15 mouse cellular contexts compared by ENCODE assay signal in genomic region chr4:126885953-126886352, GRCm38 (mm10).
DNase-seq lines count a peak whose midpoint lies in the region; ATAC-seq and TF ChIP-seq lines count a peak whose summit lies in the region.
"Had no signal": no experiment of that assay in that cellular context is flagged by ENCODE, and none has a peak within 500 bp of the region (broad histone marks: within the 10 kb centered on the region; RNA-seq: fewer than 3 reads in every experiment).

No protein-coding gene starts in this region.

- no peaks in the 10 kb centered on the region for H3K9me3 ChIP-seq in embryonic facial prominence, embryonic 11.5 days (replicated peaks; ENCODE audit: control insufficient read depth, low read length)
- H3K9me3 ChIP-seq in embryonic facial prominence, embryonic 10.5 days, result no peaks in the 10 kb centered on the region
- H3K9me3 ChIP-seq in E14TG2a.4 (ENCODE audit: low read length), result no peaks in the 10 kb centered on the region
- H3K9me3 ChIP-seq: forebrain, embryonic 13.5 days; limb, embryonic 10.5 days; neural tube, embryonic 15.5 days; stomach, embryonic 15.5 days had no signal

- no peak overlapping the region for H3K4me3 ChIP-seq in embryonic facial prominence, embryonic 11.5 days (ENCODE audit: low read depth, low read length)
- H3K4me3 ChIP-seq in embryonic facial prominence, embryonic 10.5 days, result no peak overlapping the region
- no peak overlapping the region for H3K4me3 ChIP-seq in left cerebral cortex, adult 2 months
- H3K4me3 ChIP-seq in E14TG2a.4 (replicated peaks; ENCODE audit: low read length), result no peak overlapping the region
- H3K4me3 ChIP-seq: forebrain, embryonic 13.5 days; limb, embryonic 10.5 days; neural tube, embryonic 15.5 days; stomach, embryonic 15.5 days had no signal

- H3K4me1 ChIP-seq in embryonic facial prominence, embryonic 11.5 days (ENCODE audit: control insufficient read depth, insufficient read depth, low read length), result no peaks in the 10 kb centered on the region
- no peaks in the 10 kb centered on the region for H3K4me1 ChIP-seq in embryonic facial prominence, embryonic 10.5 days
- no peaks in the 10 kb centered on the region for H3K4me1 ChIP-seq in E14TG2a.4 (replicated peaks; ENCODE audit: low read depth, low read length)
- H3K4me1 ChIP-seq: forebrain, embryonic 13.5 days; limb, embryonic 10.5 days; neural tube, embryonic 15.5 days; stomach, embryonic 15.5 days had no signal

- no peaks in the 10 kb centered on the region for H3K27me3 ChIP-seq in embryonic facial prominence, embryonic 11.5 days (ENCODE audit: control insufficient read depth, insufficient read depth, low read length)
- H3K27me3 ChIP-seq in embryonic facial prominence, embryonic 10.5 days (replicated peaks; ENCODE audit: low read depth, poor library complexity, severe bottlenecking), result no peaks in the 10 kb centered on the region
- no peaks in the 10 kb centered on the region for H3K27me3 ChIP-seq in E14TG2a.4 (ENCODE audit: insufficient read depth, low read length)
- H3K27me3 ChIP-seq: forebrain, embryonic 13.5 days; neural tube, embryonic 15.5 days; stomach, embryonic 15.5 days had no signal

- peak; percentile 14 for DNase-seq in embryonic facial prominence, embryonic 11.5 days (ENCODE audit: low spot score)
- no peak for DNase-seq in embryonic facial prominence, embryonic 10.5 days (ENCODE audit: low spot score)
- no peak for DNase-seq in left cerebral cortex, adult 2 months (ENCODE audit: extremely low spot score in 1 of 2, low spot score in 2 of 2)
- DNase-seq in left cerebral cortex, adult 9 months (ENCODE audit: low spot score in 2 of 2), result no peak
- DNase-seq in embryo, embryonic 10.5 days (ENCODE audit: low spot score), result peak; percentile 13
- DNase-seq in right cerebral cortex, adult 18-20 months, result no peak
- DNase-seq in frontal cortex, postnatal 14 days (ENCODE audit: low spot score in 2 of 2), result no peak
- DNase-seq: heart, postnatal 10 days; right cerebral cortex, postnatal 25 days had no signal

- peaks cover 3% of the 10 kb centered on the region; the same call in 1 of the 2 replicates for H3K36me3 ChIP-seq in embryonic facial prominence, embryonic 11.5 days (replicated peaks; ENCODE audit: control insufficient read depth, insufficient read depth, low read depth, low read length)
- peaks cover 84% of the 10 kb centered on the region for H3K36me3 ChIP-seq in embryonic facial prominence, embryonic 10.5 days (replicated peaks)
- peaks cover 64% of the 10 kb centered on the region for H3K36me3 ChIP-seq in E14TG2a.4 (ENCODE audit: insufficient read depth, low read length)

- 61% methylated on average over 1 of the region's 1 CpGs for WGBS in embryonic facial prominence, embryonic 11.5 days
- WGBS in embryonic facial prominence, embryonic 10.5 days, result 54% methylated on average over 1 of the region's 1 CpGs

- no peak for ATAC-seq in embryonic facial prominence, embryonic 11.5 days (replicated peaks; ENCODE audit: insufficient number of reproducible peaks, low FRiP score, low TSS enrichment, low read depth)
- ATAC-seq: forebrain, embryonic 13.5 days; midbrain, embryonic 16.5 days had no signal

- TF ChIP-seq CTCF in left cerebral cortex, adult 2 months (IDR thresholded peaks at IDR 0.05), result peak; percentile 40
- TF ChIP-seq CTCF in E14TG2a.4 (conservative IDR thresholded peaks at IDR 0.05; ENCODE audit: low read length), result peak; percentile 35

- intact Hi-C loops in left cerebral cortex, adult 2 months (cut with DNase I), result no loop called here

- no peak overlapping the region for H3K9ac ChIP-seq in embryonic facial prominence, embryonic 11.5 days (replicated peaks; ENCODE audit: low read length)
- H3K9ac ChIP-seq: forebrain, embryonic 13.5 days; neural tube, embryonic 15.5 days; stomach, embryonic 15.5 days had no signal

- H3K4me2 ChIP-seq in embryonic facial prominence, embryonic 11.5 days (ENCODE audit: low read depth, low read length), result no peak overlapping the region
- H3K4me2 ChIP-seq: forebrain, embryonic 13.5 days; neural tube, embryonic 15.5 days; stomach, embryonic 15.5 days had no signal

- no peak overlapping the region for H3K27ac ChIP-seq in embryonic facial prominence, embryonic 11.5 days (replicated peaks; ENCODE audit: low read depth, low read length)
- H3K27ac ChIP-seq in embryonic facial prominence, embryonic 10.5 days (replicated peaks), result no peak overlapping the region
- H3K27ac ChIP-seq in left cerebral cortex, adult 2 months, result no peak overlapping the region
- H3K27ac ChIP-seq: forebrain, embryonic 13.5 days; limb, embryonic 10.5 days; neural tube, embryonic 15.5 days; stomach, embryonic 15.5 days had no signal

Comparison
In these comparisons a context has a peak if more than half of its experiments do, and no peak if none do; other contexts are left out.
1. DNase-seq: peak in embryonic facial prominence, embryonic 11.5 days (single experiment) and embryo, embryonic 10.5 days (single experiment); none in embryonic facial prominence, embryonic 10.5 days (single experiment), left cerebral cortex, adult 2 months (0 of 2), left cerebral cortex, adult 9 months (0 of 2), right cerebral cortex, adult 18-20 months (single experiment) and frontal cortex, postnatal 14 days (0 of 2).